Mouse (Mus musculus) midbrain, embryonic 11.5 days (tissue): ENCODE results near the gene Abcb6. TPM values are rescaled to one million over a fixed set of nuclear protein-coding genes. Genes with fewer than 3 reads are reported as not detected.

ENCODE experiments used
- ATAC-seq: fragments of 200-750 bp; cut with Nextera tagmentation; 2 replicates; pipeline ENCODE4 v1.8.0; 2017; ENCODE audit warnings: moderate TSS enrichment, moderate library complexity; ENCODE audit not compliant: low FRiP score
- DNase-seq: peaks from one replicate; pipeline ENCODE4 v3.0.0; 2015; ENCODE audit warnings: low spot score; ENCODE audit errors: missing footprints
- H3K27ac ChIP-seq: fragments of 300-500 bp; sonication (generic); 2 replicates; pipeline ENCODE4 v1.5.1; 2014; ENCODE audit warnings: low read depth, low read length
- H3K27me3 ChIP-seq: fragments of 300-500 bp; sonication (generic); 2 replicates; pipeline ENCODE4 v1.6.1; 2014; ENCODE audit warnings: mild to moderate bottlenecking, low read length, moderate library complexity, mixed read lengths; ENCODE audit not compliant: control insufficient read depth, insufficient read depth
- H3K36me3 ChIP-seq: fragments of 300-500 bp; sonication (generic); 2 replicates; pipeline ENCODE4 v1.6.1; 2014; ENCODE audit warnings: mild to moderate bottlenecking, low read length, moderate library complexity, mixed read lengths; ENCODE audit not compliant: control insufficient read depth, insufficient read depth
- H3K4me1 ChIP-seq: fragments of 300-500 bp; sonication (generic); 2 replicates; pipeline ENCODE4 v1.6.1; 2014; ENCODE audit warnings: low read length; ENCODE audit not compliant: control insufficient read depth, insufficient read depth
- H3K4me2 ChIP-seq: fragments of 300-500 bp; sonication (generic); 2 replicates; pipeline ENCODE4 v1.6.1; 2014; ENCODE audit warnings: mild to moderate bottlenecking, moderate library complexity
- H3K4me3 ChIP-seq: fragments of 300-500 bp; sonication (generic); 2 replicates; pipeline ENCODE4 v1.5.1; 2014; ENCODE audit warnings: low read depth, low read length
- H3K9ac ChIP-seq: fragments of 300-500 bp; sonication (generic); 2 replicates; pipeline ENCODE4 v1.6.1; 2014; ENCODE audit warnings: low read length
- H3K9me3 ChIP-seq: fragments of 300-500 bp; sonication (generic); 2 replicates; pipeline ENCODE4 v1.6.1; 2016; ENCODE audit warnings: low read length; ENCODE audit not compliant: control insufficient read depth
- WGBS: fragments of 180-500 bp; shearing (Covaris S2); extraction: QIAGEN DNeasy Blood & Tissue Kit; methylation state at CpG from one replicate; pipeline ENCODE4 v1.1.7; 2014; 5-methylcytosine and 5-hydroxymethylcytosine counted together
- polyA plus RNA-seq: library from polyadenylated mRNA; unstranded; fragments of >200 nt; fragmentation: Nextera tagmentation; extraction: Ambion mirVana; gene quantifications from 2 replicates; pipeline ENCODE4 v1.2.1, GENCODE M21; 2014

Abcb6 gene
- polyA plus RNA-seq, 1 experiment from 2014 or later, result 29.2 TPM

DNA sequence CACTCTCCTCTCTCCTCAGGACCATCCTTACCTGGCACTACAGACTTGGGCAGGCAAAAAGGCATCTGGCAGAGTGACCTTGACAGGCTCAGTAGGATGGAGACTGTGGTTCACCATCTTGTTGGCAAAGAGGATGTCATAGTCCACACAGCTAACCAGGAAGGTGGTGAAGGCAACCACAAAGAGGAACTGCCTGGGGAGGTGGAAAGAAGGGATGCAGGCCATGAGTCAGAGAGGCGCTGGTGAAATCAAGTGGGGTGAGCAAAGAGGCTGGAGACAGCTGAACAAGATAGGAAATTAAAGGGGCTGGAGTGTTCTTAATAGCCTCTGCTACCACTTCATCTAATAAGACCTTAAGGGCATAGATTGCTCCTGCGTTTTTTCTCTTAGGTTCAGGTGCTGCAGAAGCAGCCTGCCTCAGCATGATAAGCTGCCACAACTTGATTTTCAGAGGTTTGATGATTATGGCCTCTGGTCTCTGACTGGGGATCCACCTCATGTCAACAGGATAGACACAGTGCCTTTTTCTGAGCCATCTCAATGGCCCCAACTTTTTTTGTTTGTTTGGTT is 7.8 kb upstream of the Abcb6 start:
- no peak for DNase-seq
- no peaks in the 10 kb centered on the region for H3K27me3 ChIP-seq

DNA sequence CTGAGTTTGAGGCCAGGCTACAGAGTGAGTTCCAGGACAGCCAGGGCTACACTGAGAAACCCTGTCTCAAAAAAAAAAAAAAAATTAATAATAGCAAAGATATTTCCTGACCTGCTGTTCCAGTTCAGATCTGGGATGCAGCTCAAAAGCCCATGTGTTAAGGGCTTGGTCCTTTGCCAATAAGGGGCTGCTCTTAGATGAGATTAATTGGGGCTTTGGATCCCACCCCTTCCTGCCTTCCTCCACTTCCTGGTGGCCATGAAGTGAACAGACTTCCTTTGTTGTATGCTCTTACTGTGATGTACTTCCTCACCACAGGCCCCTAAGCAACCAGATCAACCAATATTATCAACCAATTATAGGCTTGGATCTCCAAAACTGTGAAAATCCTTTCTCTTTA is 6.9 kb upstream of the Abcb6 start:
- DNase-seq (no peak), ATAC-seq (no peak)
- Histone ChIP-seq H3K27ac (no peak overlapping the region), H3K27me3 (no peaks in the 10 kb centered on the region), H3K36me3 (peaks cover 9% of the 10 kb centered on the region), H3K9ac (no peak overlapping the region), H3K9me3 (no peaks in the 10 kb centered on the region), H3K4me1 (peaks cover 8% of the 10 kb centered on the region; the same call in 1 of the 2 replicates), H3K4me2 (no peak overlapping the region), H3K4me3 (no peak overlapping the region)

More for the DNA sequence above, 7.8 kb upstream of the Abcb6 start:
- H3K4me3 ChIP-seq, result no peak overlapping the region
- peaks cover 4% of the 10 kb centered on the region for H3K36me3 ChIP-seq
- no peak overlapping the region for H3K9ac ChIP-seq
- WGBS, result 93% methylated on average over 2 of the region's 2 CpGs
- H3K9me3 ChIP-seq, result no peaks in the 10 kb centered on the region
- H3K4me2 ChIP-seq, result no peak overlapping the region
- H3K4me1 ChIP-seq, result peaks cover 12% of the 10 kb centered on the region; the same call in 1 of the 2 replicates
- ATAC-seq, result no peak
- H3K27ac ChIP-seq, result no peak overlapping the region

DNA sequence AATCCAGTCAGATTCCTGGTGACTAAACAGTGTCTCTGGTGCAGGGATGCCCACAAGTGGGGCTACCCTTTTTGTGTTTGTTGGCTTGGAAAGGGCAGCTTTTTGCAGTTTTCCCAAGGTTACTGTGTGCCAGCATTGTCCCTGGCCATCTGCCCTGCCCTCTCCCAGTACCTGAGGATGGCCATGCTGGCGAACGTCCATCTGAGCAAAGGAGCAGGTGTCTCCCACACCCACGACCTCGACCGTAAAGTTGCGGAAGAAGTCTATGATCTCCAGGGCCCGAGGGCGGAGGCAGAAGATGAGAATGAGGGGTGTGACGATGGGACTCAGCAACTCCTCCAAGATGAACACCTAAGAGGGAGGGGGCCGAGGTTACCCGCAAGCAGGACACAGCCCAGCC is 5.3 kb upstream of the Abcb6 start:
- H3K4me3 ChIP-seq, result no peak overlapping the region
- peaks cover 11% of the 10 kb centered on the region for H3K36me3 ChIP-seq
- 97% methylated on average over 11 of the region's 11 CpGs for whole genome bisulfite sequencing
- H3K4me2 ChIP-seq, result no peak overlapping the region
- H3K4me1 ChIP-seq, result peaks cover 4% of the 10 kb centered on the region; the same call in 1 of the 2 replicates
- ATAC-seq (no peak), DNase-seq (no peak)
- no peaks in the 10 kb centered on the region for H3K9me3 ChIP-seq
- H3K27me3 ChIP-seq, result no peaks in the 10 kb centered on the region
- H3K27ac ChIP-seq, result no peak overlapping the region
- H3K9ac ChIP-seq, result no peak overlapping the region

DNA sequence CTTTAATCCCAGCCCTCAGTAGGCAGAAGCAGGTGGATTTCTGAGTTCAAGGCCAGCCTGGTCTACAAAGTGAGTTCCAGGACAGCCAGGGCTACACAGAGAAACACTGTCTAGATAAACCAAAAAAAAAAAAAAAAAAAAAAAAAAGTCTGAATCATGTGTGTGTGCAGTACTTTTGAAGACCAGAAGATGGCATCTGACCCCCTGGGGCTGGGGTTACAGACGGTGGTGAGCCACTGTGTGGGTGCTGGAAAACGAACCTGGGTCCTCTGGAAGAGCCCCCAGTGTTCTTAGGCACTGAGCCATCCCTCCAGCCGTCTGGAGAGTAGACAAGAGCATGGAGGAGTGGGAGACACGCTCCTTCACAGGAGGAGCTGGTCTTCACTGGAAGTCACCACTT is 2.0 kb upstream of the Abcb6 start:
- H3K4me2 ChIP-seq, result no peak overlapping the region
- H3K9me3 ChIP-seq, result no peaks in the 10 kb centered on the region
- H3K36me3 ChIP-seq, result peaks cover 11% of the 10 kb centered on the region; the same call in 1 of the 2 replicates
- no peak overlapping the region for H3K27ac ChIP-seq
- no peak for ATAC-seq
- H3K9ac ChIP-seq, result no peak overlapping the region
- DNase-seq, result no peak
- 78% methylated on average over 4 of the region's 4 CpGs for WGBS
- H3K27me3 ChIP-seq, result no peaks in the 10 kb centered on the region
- no peak overlapping the region for H3K4me3 ChIP-seq
- peaks cover 16% of the 10 kb centered on the region for H3K4me1 ChIP-seq

DNA sequence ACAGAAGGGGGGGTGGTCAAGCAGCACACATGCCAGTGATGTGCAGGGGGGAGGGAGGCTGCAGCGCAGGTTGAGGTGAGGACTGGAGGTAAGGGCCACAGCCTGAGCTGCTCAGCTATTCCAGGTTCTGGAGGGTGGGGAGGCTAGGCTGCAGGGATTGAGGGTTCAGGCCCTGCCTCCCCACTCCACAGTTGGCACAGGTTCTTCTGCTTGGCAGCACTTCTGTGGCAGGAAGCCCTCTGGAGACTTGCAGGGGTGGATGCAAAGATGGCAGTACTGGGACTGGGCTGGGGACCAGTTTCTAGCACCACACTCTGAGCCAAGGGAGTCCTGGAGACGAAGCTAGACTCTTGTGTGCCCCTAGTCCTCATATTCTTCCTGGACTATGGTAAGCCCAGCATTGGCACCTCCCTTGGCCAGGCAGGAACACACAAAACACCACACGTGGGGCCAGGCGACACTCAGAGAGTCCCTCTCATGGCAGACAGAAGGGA is 1.2 kb upstream of the Abcb6 start:
- Histone ChIP-seq H3K4me1 (peaks cover 16% of the 10 kb centered on the region), H3K4me3 (no peak overlapping the region), H3K27me3 (no peaks in the 10 kb centered on the region), H3K36me3 (peaks cover 11% of the 10 kb centered on the region; the same call in 1 of the 2 replicates), H3K9me3 (no peaks in the 10 kb centered on the region), H3K9ac (no peak overlapping the region), H3K4me2 (no peak overlapping the region), H3K27ac (no peak overlapping the region)
- ATAC-seq (no peak), DNase-seq (no peak)
- WGBS, result 84% methylated on average over 4 of the region's 4 CpGs

DNA sequence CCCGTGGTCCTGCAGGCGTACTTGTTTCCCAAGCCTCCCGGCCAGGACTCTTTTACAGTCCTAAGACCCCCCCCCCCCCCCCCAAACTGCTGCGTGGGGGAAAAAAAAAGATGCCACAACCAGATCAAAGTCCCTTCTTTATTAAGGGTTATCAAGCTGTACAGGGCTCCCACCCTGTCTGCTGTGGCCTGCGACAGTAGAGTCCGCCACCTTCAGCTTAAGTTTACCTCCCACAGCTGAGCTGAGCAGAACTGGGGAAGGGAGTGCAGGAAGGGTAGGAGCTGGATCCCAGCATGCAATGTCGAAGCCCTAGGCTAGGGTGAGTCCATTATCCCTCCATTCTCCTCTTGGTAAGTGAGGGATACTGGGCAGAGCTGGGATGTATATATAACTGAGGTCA is 549 bp upstream of the Abcb6 start:
- Histone ChIP-seq H3K27me3 (no peaks in the 10 kb centered on the region), H3K4me2 (peak overlapping the region; percentile 99), H3K27ac (no peak overlapping the region), H3K4me1 (peaks cover 16% of the 10 kb centered on the region), H3K9me3 (no peaks in the 10 kb centered on the region), H3K9ac (0 out of 2 replicates have a peak overlapping the region, but pooled peaks have one; percentile 30), H3K4me3 (peak overlapping the region; percentile 58), H3K36me3 (peaks cover 11% of the 10 kb centered on the region; the same call in 1 of the 2 replicates)
- DNase-seq, result no peak
- WGBS, result 40% methylated on average over 7 of the region's 7 CpGs
- no peak for ATAC-seq

DNA sequence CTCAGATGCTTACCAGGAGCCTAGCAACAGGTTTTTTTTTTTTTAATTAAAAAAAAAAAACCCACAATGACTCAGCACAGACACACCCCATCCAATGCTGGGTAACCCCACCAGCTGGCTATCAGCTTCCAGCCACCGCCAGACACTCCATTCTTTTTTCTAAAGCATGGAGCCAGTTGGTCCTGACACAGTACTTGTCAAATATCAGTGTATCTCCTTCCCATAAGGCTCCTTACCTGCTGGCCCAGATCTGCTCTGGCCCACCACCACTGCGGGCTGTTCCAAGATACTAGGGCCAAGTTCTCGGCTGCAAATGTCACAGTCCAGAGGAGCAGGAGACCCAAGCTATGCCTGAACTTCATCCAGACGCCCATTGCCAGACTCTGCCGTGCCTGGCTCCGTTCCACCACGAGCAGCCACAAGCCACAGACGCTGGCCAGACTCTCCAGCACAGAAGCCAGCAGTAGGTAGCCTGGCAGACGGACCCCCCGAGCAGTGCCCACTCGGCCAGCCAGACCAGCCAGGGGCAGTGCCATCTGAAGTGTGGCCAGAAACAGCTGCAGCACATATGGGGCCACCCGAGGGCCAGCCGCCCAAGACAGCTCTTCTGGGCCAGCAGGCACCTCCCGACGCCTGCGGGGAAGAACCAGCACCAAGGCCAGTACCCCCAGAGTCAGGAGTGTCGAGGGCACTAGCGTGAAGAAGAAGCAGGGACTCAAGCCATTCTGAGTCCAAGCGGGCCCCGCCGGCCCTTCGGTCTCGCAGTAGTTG is 673 bp downstream of the Abcb6 start:
- peak overlapping the region; percentile 58 for H3K4me3 ChIP-seq
- peaks cover 11% of the 10 kb centered on the region; the same call in 1 of the 2 replicates for H3K36me3 ChIP-seq
- H3K9me3 ChIP-seq, result no peaks in the 10 kb centered on the region
- DNase-seq (no peak), ATAC-seq (no peak; the same call in none of the 2 replicates)
- H3K4me2 ChIP-seq, result peak overlapping the region; percentile 99
- peaks cover 16% of the 10 kb centered on the region for H3K4me1 ChIP-seq
- no peaks in the 10 kb centered on the region for H3K27me3 ChIP-seq
- H3K27ac ChIP-seq, result peak overlapping the region; percentile 36; the same call in 1 of the 2 replicates
- H3K9ac ChIP-seq, result peak overlapping the region; percentile 63
- 11% methylated on average over 23 of the region's 23 CpGs for WGBS

DNA sequence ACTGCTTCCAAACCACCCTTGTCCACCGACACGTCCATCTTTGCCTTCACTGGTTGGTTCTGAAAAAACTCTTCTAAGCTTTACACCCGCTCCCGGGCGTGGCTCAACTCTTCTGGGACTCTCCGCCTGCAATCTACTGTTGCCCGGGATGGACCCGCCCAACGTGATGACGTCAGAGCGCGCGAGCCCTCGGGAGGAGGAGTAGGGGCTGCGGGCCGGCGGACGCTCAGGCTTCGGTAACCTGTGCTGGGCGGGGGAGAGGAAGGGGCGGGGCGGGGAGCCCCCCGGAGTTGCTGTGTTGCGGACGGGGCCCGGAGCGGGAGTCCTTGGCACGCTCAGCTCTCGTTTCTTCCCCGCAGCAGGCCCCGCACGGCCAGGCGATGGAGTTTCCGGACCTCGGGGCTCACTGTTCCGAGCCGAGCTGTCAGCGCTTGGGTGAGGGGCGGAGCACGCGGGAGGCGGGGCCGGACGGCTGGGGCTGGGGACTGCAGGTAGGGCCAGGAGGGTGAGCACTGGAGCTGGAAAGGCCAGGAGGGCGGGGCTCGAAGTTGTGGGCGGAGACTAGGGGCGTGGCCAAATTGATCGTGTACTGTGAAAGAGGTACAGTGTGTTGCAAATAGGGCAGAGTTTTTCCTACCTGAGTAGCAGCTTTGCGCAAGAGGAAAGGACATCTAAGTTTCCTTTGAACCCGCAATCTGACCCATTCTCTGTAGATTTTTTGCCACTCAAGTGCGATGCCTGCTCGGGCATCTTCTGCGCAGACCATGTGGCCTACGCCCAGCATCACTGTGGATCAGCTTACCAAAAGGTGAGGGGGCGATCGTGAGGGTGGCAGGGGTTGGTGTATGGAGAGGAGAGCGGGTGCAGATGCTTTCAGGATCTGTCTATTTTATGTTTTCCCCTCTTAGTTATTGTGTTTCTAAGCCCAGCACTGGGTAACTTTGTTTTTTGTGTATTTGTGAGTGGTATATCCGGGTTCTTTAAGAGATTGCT is 11.4 kb downstream of the Abcb6 start, which contains the start of gene Zfand2b:
Gene Zfand2b, plus strand, starts transcription at position 175 of the 993 bp plus-strand sequence.
- H3K4me1 ChIP-seq, result peaks cover 8% of the 10 kb centered on the region
- H3K36me3 ChIP-seq, result peaks cover 10% of the 10 kb centered on the region; the same call in 1 of the 2 replicates
- H3K9ac ChIP-seq, result peak within 1 kb of the TSS; percentile 63
- no peaks in the 10 kb centered on the region for H3K27me3 ChIP-seq
- H3K4me2 ChIP-seq, result peak within 1 kb of the TSS; percentile 59
- no peaks in the 10 kb centered on the region for H3K9me3 ChIP-seq
- WGBS, result 1% methylated on average over 56 of the region's 59 CpGs
- peak within 1 kb of the TSS; percentile 60 for H3K27ac ChIP-seq
- ATAC-seq, result peak; percentile 97
- peak within 1 kb of the TSS; percentile 66 for H3K4me3 ChIP-seq
- DNase-seq, result peak; percentile 99
